Comparison of ENCODE assay signal across 23 mouse cellular contexts in genomic region chr19:29015410-29016203, GRCm38 (mm10). TPM values are rescaled to one million over a fixed set of nuclear protein-coding genes. Genes with fewer than 3 reads are reported as not detected.
DNase-seq lines count a peak whose midpoint lies in the region; ATAC-seq and TF ChIP-seq lines count a peak whose summit lies in the region.
"Had no signal": no experiment of that assay in that cellular context is flagged by ENCODE, and none has a peak within 500 bp of the region (broad histone marks: within the 10 kb centered on the region; RNA-seq: fewer than 3 reads in every experiment).

No protein-coding gene starts in this region.

- TF ChIP-seq CTCF in intestine, postnatal 0 days (IDR thresholded peaks at IDR 0.05; ENCODE audit: low read depth): no peak
- TF ChIP-seq CTCF in CH12.LX (conservative IDR thresholded peaks at IDR 0.05 in 1 of 2, IDR thresholded peaks at IDR 0.05 in 1 of 2; ENCODE audit: low read depth in 2 of 2, low read length in 2 of 2) (no peak), MEL (IDR thresholded peaks at IDR 0.05 in 2 of 3, conservative IDR thresholded peaks at IDR 0.05 in 1 of 3; ENCODE audit: control insufficient read depth in 1 of 3, insufficient read depth in 1 of 3, low read depth in 2 of 3, low read length in 3 of 3, poor library complexity in 1 of 3, severe bottlenecking in 1 of 3) (no peak)

- no peak for TF ChIP-seq EP300 in CH12.LX (IDR thresholded peaks at IDR 0.05; ENCODE audit: low read length)
- peak; percentile 51 to 66; a peak in 3 of 4 replicates for TF ChIP-seq EP300 in MEL (IDR thresholded peaks at IDR 0.05; ENCODE audit: low read depth in 1 of 2, low read length in 2 of 2)

- no peaks in the 10 kb centered on the region for H3K4me1 ChIP-seq in intestine, embryonic 14.5 days (replicated peaks; ENCODE audit: control insufficient read depth, insufficient read depth, low read length)
- H3K4me1 ChIP-seq in intestine, postnatal 0 days (replicated peaks; ENCODE audit: control insufficient read depth, insufficient read depth, low read length): no peaks in the 10 kb centered on the region
- H3K4me1 ChIP-seq in CH12.LX (ENCODE audit: control insufficient read depth in 1 of 2, insufficient read depth in 2 of 2) (peaks cover 5 to 33% of the 10 kb centered on the region in 2 experiments; a peak in 3 of 4 replicates), MEL (ENCODE audit: control insufficient read depth in 1 of 2, insufficient read depth in 2 of 2, low read length in 2 of 2) (peaks cover 6 to 8% of the 10 kb centered on the region in 2 experiments)
- peaks cover 18% of the 10 kb centered on the region for H3K4me1 ChIP-seq in limb, embryonic 10.5 days
- H3K4me1 ChIP-seq: forebrain, embryonic 12.5 days; liver, embryonic 13.5 days; neural tube, embryonic 15.5 days had no signal

- H3K36me3 ChIP-seq in intestine, embryonic 14.5 days (ENCODE audit: control insufficient read depth, insufficient read depth, low read length): peaks cover 74% of the 10 kb centered on the region
- H3K36me3 ChIP-seq in intestine, postnatal 0 days (ENCODE audit: control insufficient read depth, insufficient read depth): peaks cover 52% of the 10 kb centered on the region
- H3K36me3 ChIP-seq in CH12.LX (replicated peaks in 1 of 2; ENCODE audit: control insufficient read depth in 1 of 2, insufficient read depth in 1 of 2, low read length in 1 of 2) (peaks cover 21 to 80% of the 10 kb centered on the region in 2 experiments), MEL (ENCODE audit: control insufficient read depth in 1 of 2, insufficient read depth in 2 of 2, low read length in 2 of 2) (peaks cover 17 to 27% of the 10 kb centered on the region in 2 experiments)
- peaks cover 91% of the 10 kb centered on the region for H3K36me3 ChIP-seq in limb, embryonic 10.5 days

- H3K4me2 ChIP-seq in intestine, embryonic 14.5 days (ENCODE audit: low read length): no peak overlapping the region
- H3K4me2 ChIP-seq in intestine, postnatal 0 days (replicated peaks; ENCODE audit: low read depth): no peak overlapping the region
- H3K4me2 ChIP-seq in CH12.LX (ENCODE audit: insufficient read depth, low read depth, poor library complexity, severe bottlenecking): 0 out of 2 replicates have a peak overlapping the region, but pooled peaks have one; percentile 13
- H3K4me2 ChIP-seq: forebrain, embryonic 12.5 days; limb, embryonic 12.5 days; liver, embryonic 13.5 days; lung, embryonic 14.5 days; neural tube, embryonic 15.5 days had no signal

- no peak overlapping the region for H3K4me3 ChIP-seq in intestine, embryonic 14.5 days (ENCODE audit: low read depth, low read length)
- H3K4me3 ChIP-seq in intestine, postnatal 0 days (ENCODE audit: low read depth, low read length): no peak overlapping the region
- H3K4me3 ChIP-seq in CH12.LX (replicated peaks in 1 of 3; ENCODE audit: low read depth in 2 of 3, low read length in 2 of 3, poor library complexity in 1 of 3) (no peak overlapping the region), MEL (ENCODE audit: control insufficient read depth in 1 of 2, insufficient read depth in 1 of 2, low read depth in 2 of 2, low read length in 2 of 2) (no peak overlapping the region)
- no peak overlapping the region for H3K4me3 ChIP-seq in limb, embryonic 10.5 days
- H3K4me3 ChIP-seq: forebrain, embryonic 12.5 days; limb, embryonic 12.5 days; liver, embryonic 13.5 days; neural tube, embryonic 15.5 days had no signal

- H3K9ac ChIP-seq in intestine, embryonic 14.5 days (ENCODE audit: low read length): no peak overlapping the region
- H3K9ac ChIP-seq in intestine, postnatal 0 days (ENCODE audit: low read depth, low read length): no peak overlapping the region
- H3K9ac ChIP-seq in CH12.LX (ENCODE audit: insufficient read depth, low read depth) (no peak overlapping the region), MEL (ENCODE audit: control insufficient read depth, low read depth, low read length, poor library complexity, severe bottlenecking) (no peak overlapping the region; the same call in 1 of the 2 replicates)
- H3K9ac ChIP-seq: forebrain, embryonic 12.5 days; limb, embryonic 12.5 days; liver, embryonic 13.5 days; lung, embryonic 14.5 days; neural tube, embryonic 15.5 days had no signal

- H3K27ac ChIP-seq in intestine, embryonic 14.5 days (ENCODE audit: low read depth): no peak overlapping the region
- no peak overlapping the region for H3K27ac ChIP-seq in intestine, postnatal 0 days (ENCODE audit: low read depth, low read length)
- no peak overlapping the region for H3K27ac ChIP-seq in CH12.LX (ENCODE audit: insufficient read depth, low read depth)
- peak overlapping the region; percentile 35; the same call in 1 of the 2 replicates for H3K27ac ChIP-seq in MEL (ENCODE audit: control insufficient read depth, low read depth, low read length)
- H3K27ac ChIP-seq in limb, embryonic 10.5 days: peak overlapping the region; percentile 32; the same call in 1 of the 2 replicates
- H3K27ac ChIP-seq: forebrain, embryonic 12.5 days; limb, embryonic 12.5 days; liver, embryonic 13.5 days; neural tube, embryonic 15.5 days; stomach, postnatal 0 days had no signal

- in situ Hi-C loops in CH12.LX (cut with MboI; ENCODE audit: low pct_ligation_motif_present, low pct_unique_long_range_greater_than_20kb, low sequenced_read_pairs): no loop called here

- DNase-seq in intestine, embryonic 14.5 days (ENCODE audit: low spot score): peak; percentile 21
- peak; percentile 76 for DNase-seq in CH12.LX (ENCODE audit: extremely low read depth)
- peak; percentile 64 for DNase-seq in MEL (ENCODE audit: low read depth, low spot score)
- DNase-seq in limb, embryonic 10.5 days (ENCODE audit: low spot score): no peak
- no peak for DNase-seq in adrenal gland, postnatal 14 days
- DNase-seq in ovary, postnatal 36 days (ENCODE audit: low spot score): no peak
- DNase-seq: adrenal gland, postnatal 36 days; cerebellum, adult 11-12 months; cerebellum, postnatal 14 days; embryo, embryonic 11 days; heart, adult 18-20 months; kidney, adult 9 months; liver, embryonic 13.5 days; lung, embryonic 14.5 days; lung, postnatal 4 days; right cerebral cortex, postnatal 4 days; thymus, postnatal 4 days had no signal

- no peak for TF ChIP-seq RAD21 in CH12.LX (IDR thresholded peaks at IDR 0.05; ENCODE audit: low read depth, low read length)
- no peak for TF ChIP-seq RAD21 in MEL (IDR thresholded peaks at IDR 0.05; ENCODE audit: low read depth, low read length)

- TF ChIP-seq POLR2A in CH12.LX (IDR thresholded peaks at IDR 0.05; ENCODE audit: low read depth, low read length) (no peak), MEL (IDR thresholded peaks at IDR 0.05; ENCODE audit: control insufficient read depth in 1 of 2, insufficient read depth in 1 of 2, low read depth in 1 of 2, low read length in 2 of 2, poor library complexity in 1 of 2) (no peak)

- no peak for ATAC-seq in intestine, embryonic 14.5 days (replicated peaks; ENCODE audit: low FRiP score, low TSS enrichment, low read depth)
- no peak for ATAC-seq in intestine, postnatal 0 days
- ATAC-seq: midbrain, embryonic 16.5 days had no signal

- dilution Hi-C loops in CH12.LX (cut with MboI; ENCODE audit: extremely low pct_ligation_motif_present, extremely low pct_unique_long_range_greater_than_20kb, low sequenced_read_pairs): no loop called here

- no peaks in the 10 kb centered on the region for H3K9me3 ChIP-seq in intestine, embryonic 14.5 days (ENCODE audit: control insufficient read depth, low read length)
- H3K9me3 ChIP-seq in intestine, postnatal 0 days (ENCODE audit: control insufficient read depth): no peaks in the 10 kb centered on the region
- H3K9me3 ChIP-seq in CH12.LX (replicated peaks; ENCODE audit: low read length) (no peaks in the 10 kb centered on the region), MEL (replicated peaks; ENCODE audit: insufficient read depth, low read length) (no peaks in the 10 kb centered on the region)
- H3K9me3 ChIP-seq in limb, embryonic 10.5 days (replicated peaks): no peaks in the 10 kb centered on the region
- H3K9me3 ChIP-seq: forebrain, embryonic 12.5 days; limb, embryonic 12.5 days; liver, embryonic 13.5 days; neural tube, embryonic 15.5 days had no signal

- H3K79me2 ChIP-seq in CH12.LX (replicated peaks; ENCODE audit: control insufficient read depth, extremely low read depth, insufficient read depth, poor library complexity, severe bottlenecking): no peaks in the 10 kb centered on the region
- H3K79me2 ChIP-seq in MEL (ENCODE audit: control insufficient read depth, insufficient read depth, low read length, poor library complexity): no peaks in the 10 kb centered on the region

- WGBS in intestine, embryonic 14.5 days: 76% methylated on average over 8 of the region's 8 CpGs
- WGBS in intestine, postnatal 0 days: 83% methylated on average over 8 of the region's 8 CpGs
- WGBS in limb, embryonic 10.5 days: 74% methylated on average over 8 of the region's 8 CpGs

- H3K27me3 ChIP-seq in intestine, embryonic 14.5 days (replicated peaks; ENCODE audit: control insufficient read depth, insufficient read depth, low read length): no peaks in the 10 kb centered on the region
- H3K27me3 ChIP-seq in intestine, postnatal 0 days (replicated peaks; ENCODE audit: control insufficient read depth, insufficient read depth, low read length): no peaks in the 10 kb centered on the region
- H3K27me3 ChIP-seq in CH12.LX (replicated peaks) (no peaks in the 10 kb centered on the region), MEL (ENCODE audit: control insufficient read depth in 1 of 2, insufficient read depth in 2 of 2, low read length in 2 of 2) (no peaks in the 10 kb centered on the region)
- H3K27me3 ChIP-seq in limb, embryonic 10.5 days (ENCODE audit: low read depth, poor library complexity, severe bottlenecking): no peaks in the 10 kb centered on the region
- H3K27me3 ChIP-seq: forebrain, embryonic 12.5 days; limb, embryonic 12.5 days; liver, embryonic 13.5 days; neural tube, embryonic 15.5 days had no signal

RNA-seq across cellular contexts. Expression of gene Cdc37l1, which starts 25.5 kb away (rescaled TPM):
- polyA plus RNA-seq in intestine, embryonic 14.5 days (2014; fragmentation: Nextera tagmentation; extraction: Ambion mirVana): 42.9 and 46.7 TPM in 2 replicates
- 19.7 and 23.9 TPM in 2 replicates for polyA plus RNA-seq in intestine, postnatal 0 days (2015; fragmentation: Nextera tagmentation; extraction: Ambion mirVana)
- 14.0 and 15.6 TPM in 2 replicates for total RNA-seq in CH12.LX (2012; rRNA removed)
- 22.9 and 28.1 TPM in 2 replicates for total RNA-seq in CH12.LX (2014; rRNA removed)
- polyA plus RNA-seq in CH12.LX (2012; ENCODE audit: insufficient read length, low read depth): 26.5 and 26.8 TPM in 2 replicates
- total RNA-seq in MEL (2012; rRNA removed): 16.9 and 17.2 TPM in 2 replicates
- polyA plus RNA-seq in MEL (2012; ENCODE audit: insufficient read depth in 1 of 2, insufficient read length in 2 of 2, low read depth in 1 of 2, low replicate concordance in 2 of 2, missing spikeins in 1 of 2): 10 to 100 TPM in 1 of 2 experiments, not detected in 1; 27.7 TPM
- 31.1 and 40.5 TPM in 2 replicates for polyA plus RNA-seq in limb, embryonic 10.5 days (2016; fragmentation: Nextera tagmentation; extraction: Ambion mirVana)
- 43.0 and 50.8 TPM in 2 replicates for total RNA-seq in adrenal gland, postnatal 14 days (2021)

RNA-seq across cellular contexts. Expression of gene Ak3, which starts 32.2 kb away (rescaled TPM):
- 86.5 and 88.3 TPM in 2 replicates for polyA plus RNA-seq in intestine, embryonic 14.5 days (2014; fragmentation: Nextera tagmentation; extraction: Ambion mirVana)
- polyA plus RNA-seq in intestine, postnatal 0 days (2015; fragmentation: Nextera tagmentation; extraction: Ambion mirVana): 70.4 and 73.9 TPM in 2 replicates
- total RNA-seq in CH12.LX (2012; rRNA removed): 21.3 TPM in 2 replicates
- total RNA-seq in CH12.LX (2014; rRNA removed): 33.9 and 36.0 TPM in 2 replicates
- 36.5 and 38.8 TPM in 2 replicates for polyA plus RNA-seq in CH12.LX (2012; ENCODE audit: insufficient read length, low read depth)
- total RNA-seq in MEL (2012; rRNA removed): 41.0 and 47.3 TPM in 2 replicates
- polyA plus RNA-seq in MEL (2012; ENCODE audit: insufficient read depth in 1 of 2, insufficient read length in 2 of 2, low read depth in 1 of 2, low replicate concordance in 2 of 2, missing spikeins in 1 of 2): 10 to 100 TPM; 50.0 to 86.3 TPM
- 64.1 and 69.6 TPM in 2 replicates for polyA plus RNA-seq in limb, embryonic 10.5 days (2016; fragmentation: Nextera tagmentation; extraction: Ambion mirVana)
- 211 and 233 TPM in 2 replicates for total RNA-seq in adrenal gland, postnatal 14 days (2021)

RNA-seq across cellular contexts. Expression of gene 4430402I18Rik, which starts 48.0 kb away (rescaled TPM):
- polyA plus RNA-seq in intestine, embryonic 14.5 days (2014; fragmentation: Nextera tagmentation; extraction: Ambion mirVana): 0.23 and 0.56 TPM in 2 replicates
- polyA plus RNA-seq in intestine, postnatal 0 days (2015; fragmentation: Nextera tagmentation; extraction: Ambion mirVana): 3.8 and 4.8 TPM in 2 replicates
- total RNA-seq in CH12.LX (2012; rRNA removed) (0.04 and 0.51 TPM in 2 replicates), CH12.LX (2014; rRNA removed) (0.15 and 1.2 TPM in 2 replicates), MEL (2012; rRNA removed) (not detected in 2 replicates)
- polyA plus RNA-seq in CH12.LX (2012; ENCODE audit: insufficient read length, low read depth) (0.14 and 0.26 TPM in 2 replicates), MEL (2012; ENCODE audit: insufficient read depth in 1 of 2, insufficient read length in 2 of 2, low read depth in 1 of 2, low replicate concordance in 2 of 2, missing spikeins in 1 of 2) (not detected)
- 0.06 TPM in 1 of 2 replicates, not detected in the other for polyA plus RNA-seq in limb, embryonic 10.5 days (2016; fragmentation: Nextera tagmentation; extraction: Ambion mirVana)
- total RNA-seq in adrenal gland, postnatal 14 days (2021): 11.4 and 12.2 TPM in 2 replicates

RNA-seq across cellular contexts. Expression of gene Plpp6, which starts 51.9 kb away (rescaled TPM):
- 10.1 and 13.5 TPM in 2 replicates for polyA plus RNA-seq in intestine, embryonic 14.5 days (2014; fragmentation: Nextera tagmentation; extraction: Ambion mirVana)
- 22.3 and 23.2 TPM in 2 replicates for polyA plus RNA-seq in intestine, postnatal 0 days (2015; fragmentation: Nextera tagmentation; extraction: Ambion mirVana)
- total RNA-seq in CH12.LX (2012; rRNA removed) (4.3 and 5.3 TPM in 2 replicates), CH12.LX (2014; rRNA removed) (4.3 and 6.6 TPM in 2 replicates), MEL (2012; rRNA removed) (0.08 and 0.10 TPM in 2 replicates)
- polyA plus RNA-seq in CH12.LX (2012; ENCODE audit: insufficient read length, low read depth) (5.2 and 5.6 TPM in 2 replicates), MEL (2012; ENCODE audit: insufficient read depth in 1 of 2, insufficient read length in 2 of 2, low read depth in 1 of 2, low replicate concordance in 2 of 2, missing spikeins in 1 of 2) (1 to 10 TPM in 1 of 2 experiments, not detected in 1; 1.9 TPM)
- 3.1 and 4.1 TPM in 2 replicates for polyA plus RNA-seq in limb, embryonic 10.5 days (2016; fragmentation: Nextera tagmentation; extraction: Ambion mirVana)
- 22.8 and 27.4 TPM in 2 replicates for total RNA-seq in adrenal gland, postnatal 14 days (2021)

Comparison
In these comparisons a context has a peak if more than half of its experiments do, and no peak if none do; other contexts are left out.
1. DNase-seq: peak in intestine, embryonic 14.5 days (single experiment), CH12.LX (single experiment) and MEL (single experiment); none in limb, embryonic 10.5 days (single experiment), adrenal gland, postnatal 14 days (single experiment) and ovary, postnatal 36 days (single experiment).
2. H3K27ac ChIP-seq: peak in MEL (single experiment) and limb, embryonic 10.5 days (single experiment); none in intestine, embryonic 14.5 days (single experiment), intestine, postnatal 0 days (single experiment) and CH12.LX (single experiment).